Mouse (Mus musculus) forebrain, embryonic 14.5 days (tissue): ENCODE measurements around the gene Gpn2. TPM values are rescaled to one million over a fixed set of nuclear protein-coding genes. Genes with fewer than 3 reads are reported as not detected.

Source experiments
- ATAC-seq: fragments of 200-750 bp; cut with Nextera tagmentation; 2 replicates; pipeline ENCODE4 v1.8.0; 2017; ENCODE audit warnings: mild to moderate bottlenecking, moderate library complexity
- DNase-seq: peaks from one replicate; pipeline ENCODE4 v3.0.0-alpha.2; 2015; ENCODE audit warnings: low spot score
- H3K27ac ChIP-seq: fragments of 300-500 bp; sonication (generic); 2 replicates; pipeline ENCODE4 v1.5.1; 2014; ENCODE audit warnings: low read depth, mild to moderate bottlenecking, control low read depth, low read length, moderate library complexity
- H3K27me3 ChIP-seq: fragments of 300-500 bp; sonication (generic); replicated peaks from 2 replicates; pipeline ENCODE4 v1.6.1; 2014; ENCODE audit warnings: low read length, control low read depth, mixed read lengths; ENCODE audit not compliant: control insufficient read depth, insufficient read depth
- H3K36me3 ChIP-seq: fragments of 300-500 bp; sonication (generic); 2 replicates; pipeline ENCODE4 v1.6.1; 2014; ENCODE audit warnings: low read length, control low read depth; ENCODE audit not compliant: control insufficient read depth, insufficient read depth
- H3K4me1 ChIP-seq: fragments of 300-500 bp; sonication (generic); 2 replicates; pipeline ENCODE4 v1.6.1; 2014; ENCODE audit warnings: antibody characterized with exemption, low read length, control low read depth; ENCODE audit not compliant: control insufficient read depth, insufficient read depth
- H3K4me2 ChIP-seq: fragments of 300-500 bp; sonication (generic); 2 replicates; pipeline ENCODE4 v1.6.1; 2014; ENCODE audit warnings: mild to moderate bottlenecking, control low read depth, low read length
- H3K4me3 ChIP-seq: fragments of 300-500 bp; sonication (generic); 2 replicates; pipeline ENCODE4 v1.5.1; 2014; ENCODE audit warnings: low read depth, low read length, control low read depth
- H3K9ac ChIP-seq: fragments of 300-500 bp; sonication (generic); 2 replicates; pipeline ENCODE4 v1.6.1; 2014; ENCODE audit warnings: mild to moderate bottlenecking, low read length, control low read depth, moderate library complexity
- H3K9me3 ChIP-seq: fragments of 300-500 bp; sonication (generic); replicated peaks from 2 replicates; pipeline ENCODE4 v1.6.1; 2016; ENCODE audit warnings: low read length, control low read depth, mixed read lengths; ENCODE audit not compliant: control insufficient read depth
- WGBS: fragments of 180-500 bp; shearing (Covaris S2); extraction: QIAGEN DNeasy Blood & Tissue Kit; methylation state at CpG from one replicate; pipeline ENCODE4 v1.1.7; 2014; 5-methylcytosine and 5-hydroxymethylcytosine counted together
- polyA plus RNA-seq: library from polyadenylated mRNA; unstranded; fragments of >200 nt; fragmentation: Nextera tagmentation; extraction: Ambion mirVana; gene quantifications from 2 replicates; pipeline ENCODE4 v1.2.1, GENCODE M21; 2014

The Gpn2 gene
- polyA plus RNA-seq, 1 experiment from 2014 or later = 30.1 TPM

- Histone ChIP-seq H3K27ac (no peak overlapping the region), H3K9ac (no peak overlapping the region), H3K27me3 (no peaks in the 10 kb centered on the region), H3K9me3 (0 out of 2 replicates have a peak, but pooled peaks cover 3% of the 10 kb centered on the region), H3K4me1 (no peaks in the 10 kb centered on the region), H3K4me2 (no peak overlapping the region), H3K36me3 (peaks cover 33% of the 10 kb centered on the region), H3K4me3 (no peak overlapping the region)
- DNase-seq = no peak
- ATAC-seq = no peak
- 95% methylated on average over 7 of the region's 7 CpGs for WGBS
Measured at GRCm38 (mm10) chr4:133612416-133612815, 28.3 kb downstream of the Gpn2 start.

GRCm38 (mm10) chr4:133613026-133613425, 28.9 kb downstream of the Gpn2 start:
- Histone ChIP-seq H3K4me2 (no peak overlapping the region), H3K27me3 (no peaks in the 10 kb centered on the region), H3K36me3 (peaks cover 29% of the 10 kb centered on the region), H3K27ac (no peak overlapping the region), H3K9me3 (0 out of 2 replicates have a peak, but pooled peaks cover 3% of the 10 kb centered on the region), H3K4me1 (no peaks in the 10 kb centered on the region), H3K4me3 (no peak overlapping the region), H3K9ac (no peak overlapping the region)
- WGBS = 92% methylated on average over 8 of the region's 8 CpGs
- DNase-seq (no peak), ATAC-seq (no peak)

DNA sequence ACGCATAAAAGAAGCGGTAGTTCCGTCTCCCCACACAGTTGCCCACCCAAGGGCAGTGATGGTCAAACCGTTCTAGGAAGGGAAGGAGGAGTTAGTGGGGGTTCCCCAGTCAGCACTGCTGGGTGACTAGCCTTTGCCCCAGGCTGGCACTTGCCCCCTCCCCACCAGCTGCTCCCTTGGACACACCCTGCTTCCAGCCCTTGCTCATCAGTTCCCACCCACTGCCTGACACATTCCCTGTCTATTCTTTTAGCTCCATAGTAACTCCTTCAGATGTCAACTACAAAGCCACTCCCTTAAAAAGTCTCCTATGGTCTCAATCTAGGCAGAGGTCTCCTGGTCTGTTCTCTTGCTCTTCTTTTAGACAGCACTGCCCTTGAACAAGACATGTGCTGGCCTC, 29.7 kb downstream of the Gpn2 start:
- ATAC-seq = no peak
- no peak overlapping the region for H3K27ac ChIP-seq
- no peak overlapping the region for H3K4me3 ChIP-seq
- H3K4me2 ChIP-seq = no peak overlapping the region
- H3K9me3 ChIP-seq = 0 out of 2 replicates have a peak, but pooled peaks cover 3% of the 10 kb centered on the region
- H3K36me3 ChIP-seq = peaks cover 24% of the 10 kb centered on the region
- no peaks in the 10 kb centered on the region for H3K4me1 ChIP-seq
- WGBS = 96% methylated on average over 4 of the region's 4 CpGs
- no peaks in the 10 kb centered on the region for H3K27me3 ChIP-seq
- H3K9ac ChIP-seq = no peak overlapping the region
- no peak for DNase-seq

- H3K9ac ChIP-seq = no peak overlapping the region
- no peaks in the 10 kb centered on the region for H3K27me3 ChIP-seq
- no peaks in the 10 kb centered on the region for H3K4me1 ChIP-seq
- WGBS = 89% methylated on average over 8 of the region's 8 CpGs
- no peak overlapping the region for H3K4me2 ChIP-seq
- H3K27ac ChIP-seq = no peak overlapping the region
- no peak overlapping the region for H3K4me3 ChIP-seq
- 0 out of 2 replicates have a peak, but pooled peaks cover 3% of the 10 kb centered on the region for H3K9me3 ChIP-seq
- peaks cover 24% of the 10 kb centered on the region for H3K36me3 ChIP-seq
- DNase-seq = no peak
- ATAC-seq = no peak
Measured at GRCm38 (mm10) chr4:133614274-133614761, 30.2 kb downstream of the Gpn2 start.

DNA sequence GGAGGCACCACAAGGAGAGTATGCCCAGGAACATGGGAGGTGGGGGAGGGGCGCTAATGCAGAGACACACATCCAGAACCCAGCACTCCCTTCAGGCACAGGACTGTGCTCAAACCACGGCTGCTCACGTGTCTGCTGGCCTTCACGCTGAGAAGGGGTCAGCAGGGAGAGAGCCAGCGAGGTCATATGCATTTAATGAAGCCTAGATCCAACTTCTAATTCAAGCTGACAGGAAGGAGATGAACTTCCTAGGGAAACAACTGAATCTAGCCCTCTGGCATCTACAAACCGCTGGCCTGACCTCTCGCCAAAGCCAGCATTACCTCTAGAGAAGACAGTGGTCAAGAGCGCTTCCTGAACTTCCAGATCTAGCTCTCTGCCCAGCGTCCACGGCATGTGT, 31.3 kb downstream of the Gpn2 start:
- Histone ChIP-seq H3K27me3 (no peaks in the 10 kb centered on the region), H3K36me3 (peaks cover 27% of the 10 kb centered on the region), H3K4me2 (no peak overlapping the region), H3K9ac (no peak overlapping the region), H3K4me3 (no peak overlapping the region), H3K9me3 (0 out of 2 replicates have a peak, but pooled peaks cover 3% of the 10 kb centered on the region), H3K4me1 (no peaks in the 10 kb centered on the region), H3K27ac (no peak overlapping the region)
- 84% methylated on average over 10 of the region's 10 CpGs for WGBS
- no peak for ATAC-seq
- DNase-seq = no peak

GRCm38 (mm10) chr4:133617936-133618335, 33.8 kb downstream of the Gpn2 start:
- Histone ChIP-seq H3K9me3 (no peaks in the 10 kb centered on the region), H3K27ac (no peak overlapping the region), H3K4me1 (no peaks in the 10 kb centered on the region), H3K27me3 (no peaks in the 10 kb centered on the region), H3K4me3 (no peak overlapping the region), H3K36me3 (peaks cover 15% of the 10 kb centered on the region), H3K4me2 (no peak overlapping the region), H3K9ac (no peak overlapping the region)
- ATAC-seq = no peak
- 95% methylated on average over 11 of the region's 11 CpGs for WGBS
- no peak for DNase-seq

DNA sequence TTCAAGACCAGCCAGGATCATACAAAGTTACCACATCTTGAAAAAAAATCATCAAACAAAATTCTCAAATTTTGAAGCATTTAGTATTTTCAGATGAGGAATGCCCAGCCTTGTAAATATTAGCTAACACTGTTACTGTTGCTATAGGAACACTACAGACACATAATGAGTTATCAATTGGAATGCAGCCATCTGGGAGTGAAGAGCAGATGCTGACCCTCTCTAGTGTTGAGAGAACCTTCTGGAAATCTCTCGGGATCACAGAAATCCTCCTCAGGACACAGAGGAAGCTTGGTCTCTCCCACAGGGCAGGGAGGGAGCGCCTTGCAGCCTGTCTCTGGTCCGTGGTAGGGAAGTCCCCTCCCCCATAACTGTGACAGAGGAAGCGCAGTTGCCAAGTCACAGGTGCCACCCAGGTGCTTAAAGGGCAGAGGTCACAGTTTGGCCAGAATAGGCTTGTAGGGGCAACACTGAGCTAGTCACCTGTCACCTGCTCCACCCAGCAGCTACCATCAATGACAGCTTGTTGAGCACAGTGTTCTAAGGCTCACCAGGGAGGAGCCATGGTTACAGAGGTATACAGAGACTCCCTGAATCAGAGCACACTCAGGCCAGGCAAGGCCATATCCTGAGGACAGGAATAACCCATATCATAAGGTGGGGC, 35.4 kb downstream of the Gpn2 start:
- ATAC-seq = no peak
- WGBS = 64% methylated on average over 4 of the region's 4 CpGs
- no peak overlapping the region for H3K4me2 ChIP-seq

GRCm38 (mm10) chr4:133620668-133621067, 36.5 kb downstream of the Gpn2 start:
- no peak for ATAC-seq
- Histone ChIP-seq H3K27ac (no peak overlapping the region), H3K9me3 (no peaks in the 10 kb centered on the region), H3K4me2 (no peak overlapping the region), H3K4me3 (no peak overlapping the region), H3K27me3 (no peaks in the 10 kb centered on the region), H3K9ac (no peak overlapping the region), H3K36me3 (peaks cover 17% of the 10 kb centered on the region), H3K4me1 (no peaks in the 10 kb centered on the region)
- WGBS = 89% methylated on average over 8 of the region's 8 CpGs
- DNase-seq = no peak

More for the DNA sequence above, 35.4 kb downstream of the Gpn2 start:
- no peak overlapping the region for H3K27ac ChIP-seq
- H3K27me3 ChIP-seq = no peaks in the 10 kb centered on the region
- H3K9ac ChIP-seq = no peak overlapping the region
- no peaks in the 10 kb centered on the region for H3K4me1 ChIP-seq
- H3K36me3 ChIP-seq = peaks cover 9% of the 10 kb centered on the region; the same call in 1 of the 2 replicates
- H3K9me3 ChIP-seq = no peaks in the 10 kb centered on the region
- peak; percentile 37 for DNase-seq
- H3K4me3 ChIP-seq = no peak overlapping the region

DNA sequence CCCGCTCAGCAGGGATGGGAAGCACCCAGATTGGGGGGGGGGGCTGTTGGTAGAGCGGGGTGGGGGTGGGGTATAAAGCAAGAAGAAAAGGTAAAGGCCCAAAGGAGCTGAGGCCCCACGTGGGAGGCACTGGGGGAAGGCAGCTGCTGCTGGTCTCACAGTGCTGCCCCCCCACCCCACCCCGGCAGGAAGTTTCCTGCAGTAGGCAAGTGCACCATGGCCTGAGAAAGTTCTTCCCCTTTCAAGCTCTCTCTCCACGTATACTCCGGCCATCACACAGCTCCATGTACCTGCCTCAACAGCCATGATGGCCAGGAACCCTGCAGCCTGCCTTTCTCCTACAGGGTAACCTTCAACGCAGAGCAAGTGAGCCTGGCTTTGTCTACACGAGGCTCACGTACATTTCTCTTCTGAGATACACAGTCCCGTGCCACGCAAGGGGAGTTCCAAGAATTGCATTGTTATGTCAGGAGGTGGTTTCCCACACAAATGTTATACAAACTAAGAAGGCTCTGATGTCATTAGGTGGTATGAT, 38.1 kb downstream of the Gpn2 start:
- 88% methylated on average over 11 of the region's 11 CpGs for WGBS
- DNase-seq (no peak), ATAC-seq (no peak)
- H3K9ac ChIP-seq = no peak overlapping the region
- H3K4me3 ChIP-seq = no peak overlapping the region
- H3K36me3 ChIP-seq = peaks cover 32% of the 10 kb centered on the region
- no peaks in the 10 kb centered on the region for H3K9me3 ChIP-seq
- H3K27me3 ChIP-seq = no peaks in the 10 kb centered on the region
- H3K27ac ChIP-seq = no peak overlapping the region
- no peak overlapping the region for H3K4me2 ChIP-seq
- H3K4me1 ChIP-seq = no peaks in the 10 kb centered on the region
